Mouse (Mus musculus): Measurements from ENCODE around the gene Taar3.
A peak's percentile ranks its signal among the peaks of the same experiment; 100 is the strongest.

The Taar3 gene

DNA sequence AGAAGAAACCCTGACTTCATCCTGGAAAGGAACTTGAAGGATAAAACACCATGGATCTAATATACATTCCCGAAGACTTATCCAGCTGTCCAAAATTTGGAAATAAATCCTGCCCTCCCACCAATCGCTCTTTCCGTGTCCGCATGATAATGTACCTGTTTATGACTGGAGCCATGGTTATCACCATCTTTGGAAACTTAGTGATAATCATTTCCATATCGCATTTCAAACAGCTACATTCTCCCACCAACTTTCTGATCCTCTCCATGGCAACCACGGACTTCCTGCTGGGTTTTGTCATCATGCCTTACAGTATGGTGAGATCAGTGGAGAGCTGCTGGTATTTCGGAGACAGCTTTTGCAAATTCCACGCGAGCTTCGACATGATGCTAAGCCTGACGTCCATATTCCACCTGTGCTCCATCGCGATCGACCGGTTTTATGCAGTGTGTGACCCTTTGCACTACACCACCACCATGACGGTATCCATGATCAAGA lies at the start of gene Taar3:
TSS of gene Taar3 (plus strand) at position 51 of the 498 bp plus-strand sequence.
- no peak for DNase-seq (ENCODE audit: low read depth)

GRCm38 (mm10) chr10:23901119-23901518 lies 48.2 kb upstream of the Taar3 start:
- no peak for DNase-seq (ENCODE audit: low read depth)

GRCm38 (mm10) chr10:23905661-23906060 lies 43.7 kb upstream of the Taar3 start:
- DNase-seq (ENCODE audit: low read depth): no peak

GRCm38 (mm10) chr10:23920056-23920455 lies 29.3 kb upstream of the Taar3 start, which contains the start of gene Taar1:
Taar1 (plus strand) TSS chr10:23920356.
- DNase-seq (ENCODE audit: low read depth): no peak

DNA sequence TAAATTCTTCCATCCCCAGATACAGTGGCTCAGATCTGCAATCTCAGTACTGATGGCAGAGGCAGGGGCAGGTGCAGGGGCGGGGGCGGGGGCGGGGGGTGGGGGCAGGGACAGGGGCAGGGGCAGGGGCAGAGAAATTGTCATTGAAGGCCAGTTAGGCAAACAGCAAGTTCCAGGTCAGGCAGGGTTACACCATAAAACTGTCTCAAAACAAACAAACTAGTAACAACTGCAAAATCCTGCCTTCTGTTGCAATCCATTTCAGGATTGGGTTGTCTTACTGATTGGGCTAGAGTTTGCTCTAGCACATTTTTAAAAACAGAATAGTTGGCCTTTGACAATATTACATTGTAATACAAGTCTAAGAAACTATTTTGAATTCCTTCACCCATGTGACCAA lies 26.9 kb upstream of the Taar3 start:
- no peak for DNase-seq (ENCODE audit: low read depth)

DNA sequence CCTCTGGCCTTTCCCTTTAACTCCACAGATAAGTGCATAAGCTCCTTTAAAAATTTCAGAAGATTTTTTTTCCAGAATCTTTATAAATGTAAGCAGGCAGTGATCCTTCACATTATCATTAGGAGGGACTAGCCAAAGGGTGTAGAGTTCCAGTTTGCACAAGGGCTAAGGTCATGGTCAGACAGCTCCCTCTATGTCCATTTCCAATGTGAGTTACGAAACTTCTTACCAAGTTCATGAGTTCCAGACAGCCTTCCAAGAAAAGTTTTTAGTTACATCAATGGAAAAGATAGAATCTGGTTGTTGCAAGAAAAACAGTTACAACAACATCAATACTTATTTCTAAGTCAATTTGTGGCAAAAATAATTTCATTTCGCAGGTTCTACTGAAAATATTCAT lies 25.4 kb upstream of the Taar3 start:
- DNase-seq (ENCODE audit: low read depth): no peak

DNA sequence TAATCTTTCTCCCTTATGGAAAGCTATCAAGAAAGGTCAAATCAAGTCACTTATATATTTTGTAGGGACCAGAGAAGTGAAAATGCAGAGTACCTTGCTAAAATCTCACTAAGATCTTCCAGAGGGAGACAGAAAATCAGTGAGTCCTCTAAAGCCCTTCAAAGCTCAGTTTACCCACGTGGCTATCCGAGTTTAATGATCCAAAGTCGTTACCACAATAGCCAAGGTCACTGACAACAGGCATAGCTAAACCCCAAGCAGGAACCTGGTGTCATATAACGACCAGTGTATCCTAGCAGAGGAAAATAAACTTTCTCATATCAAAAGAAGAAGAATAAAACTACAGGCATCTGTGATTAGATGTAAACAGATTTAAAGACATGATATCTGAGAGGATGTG lies 11.7 kb upstream of the Taar3 start:
- no peak for DNase-seq (ENCODE audit: low read depth)

DNA sequence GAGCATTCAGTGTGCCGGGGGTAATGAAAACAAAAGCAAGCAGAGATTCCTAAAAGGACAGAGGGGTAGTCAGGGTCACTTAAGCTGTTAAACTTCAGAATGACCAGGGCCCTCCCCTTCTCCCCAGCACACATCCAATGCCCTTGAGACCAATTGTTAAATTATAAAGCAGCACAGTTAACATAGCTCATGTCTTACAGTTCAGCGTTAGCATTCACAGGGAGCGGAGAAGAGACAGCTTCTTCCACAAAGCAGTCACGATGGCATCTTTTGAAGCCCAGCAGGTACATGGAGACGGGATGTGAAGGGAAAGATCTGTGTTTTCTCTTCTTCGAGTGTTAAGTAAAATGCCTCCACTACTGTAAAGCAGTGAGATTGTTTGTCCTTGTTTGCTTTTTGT lies 11.0 kb upstream of the Taar3 start, which contains the start of gene Taar2:
TSS of gene Taar2 (plus strand) at position 261 of the 400 bp plus-strand sequence.
- DNase-seq (ENCODE audit: low read depth): no peak

GRCm38 (mm10) chr10:23942465-23942864 lies 6.9 kb upstream of the Taar3 start:
- peak; percentile 30 for DNase-seq (ENCODE audit: low read depth)

GRCm38 (mm10) chr10:23948026-23948425 lies 1.3 kb upstream of the Taar3 start:
- no peak for DNase-seq (ENCODE audit: low read depth)

GRCm38 (mm10) chr10:23951714-23952113 lies 2.4 kb downstream of the Taar3 start:
- no peak for DNase-seq (ENCODE audit: low read depth)

- DNase-seq (ENCODE audit: low read depth): no peak
These were observed 9.7 kb downstream of the Taar3 start for GRCm38 (mm10) chr10:23959071-23959470.

- no peak for DNase-seq (ENCODE audit: low read depth)
These were observed 11.1 kb downstream of the Taar3 start, which contains the start of gene Taar4 for GRCm38 (mm10) chr10:23960444-23960915. Taar4 (plus strand) TSS chr10:23960494.

- no peak for DNase-seq (ENCODE audit: low read depth)
These were observed 14.1 kb downstream of the Taar3 start for GRCm38 (mm10) chr10:23963444-23963843.

GRCm38 (mm10) chr10:23964921-23965610 lies 15.7 kb downstream of the Taar3 start:
- no peak for DNase-seq (ENCODE audit: low read depth)

DNA sequence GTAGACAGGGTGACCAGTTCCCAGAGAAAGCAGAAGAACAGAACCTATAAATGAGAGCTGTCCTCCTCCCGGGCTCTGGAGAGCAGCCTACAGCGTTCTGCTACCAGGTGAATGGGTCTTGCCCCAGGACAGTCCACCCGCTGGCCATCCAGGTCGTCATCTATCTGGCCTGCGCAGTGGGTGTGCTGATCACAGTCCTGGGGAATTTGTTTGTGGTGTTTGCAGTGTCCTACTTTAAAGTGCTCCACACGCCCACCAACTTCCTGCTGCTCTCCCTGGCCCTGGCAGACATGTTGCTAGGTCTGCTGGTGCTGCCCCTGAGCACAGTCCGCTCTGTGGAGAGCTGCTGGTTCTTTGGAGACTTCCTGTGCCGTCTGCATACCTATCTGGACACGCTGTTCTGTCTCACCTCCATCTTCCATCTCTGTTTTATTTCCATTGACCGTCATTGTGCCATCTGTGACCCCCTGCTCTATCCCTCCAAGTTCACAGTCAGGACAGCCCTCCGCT lies 21.4 kb downstream of the Taar3 start, which contains the start of gene Taar5:
TSS of gene Taar5 (plus strand) at position 51 of the 510 bp plus-strand sequence.
- DNase-seq (ENCODE audit: low read depth): no peak

- DNase-seq (ENCODE audit: low read depth): no peak
These were observed 21.9 kb downstream of the Taar3 start for GRCm38 (mm10) chr10:23971256-23971655.

DNA sequence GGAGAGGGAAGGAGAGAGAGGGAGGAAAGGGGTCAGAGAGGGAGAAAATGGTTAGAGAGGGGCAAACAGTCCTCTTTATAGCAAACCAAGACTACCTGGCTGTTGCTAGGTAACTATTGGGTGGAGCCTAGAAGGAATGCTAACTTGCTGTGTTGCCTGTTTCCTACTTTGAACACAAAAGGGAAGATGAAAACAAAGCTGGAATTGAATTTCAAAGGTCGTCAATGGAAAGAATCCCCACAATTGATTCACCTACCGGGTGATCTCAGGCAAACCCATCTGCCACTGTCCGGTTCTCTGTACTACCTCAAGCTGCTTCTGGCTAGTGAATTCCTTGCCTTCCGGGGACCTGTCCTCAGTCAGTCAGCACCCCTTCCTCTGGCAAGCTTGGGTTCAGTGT lies 28.6 kb downstream of the Taar3 start:
- no peak for DNase-seq (ENCODE audit: low read depth)

DNA sequence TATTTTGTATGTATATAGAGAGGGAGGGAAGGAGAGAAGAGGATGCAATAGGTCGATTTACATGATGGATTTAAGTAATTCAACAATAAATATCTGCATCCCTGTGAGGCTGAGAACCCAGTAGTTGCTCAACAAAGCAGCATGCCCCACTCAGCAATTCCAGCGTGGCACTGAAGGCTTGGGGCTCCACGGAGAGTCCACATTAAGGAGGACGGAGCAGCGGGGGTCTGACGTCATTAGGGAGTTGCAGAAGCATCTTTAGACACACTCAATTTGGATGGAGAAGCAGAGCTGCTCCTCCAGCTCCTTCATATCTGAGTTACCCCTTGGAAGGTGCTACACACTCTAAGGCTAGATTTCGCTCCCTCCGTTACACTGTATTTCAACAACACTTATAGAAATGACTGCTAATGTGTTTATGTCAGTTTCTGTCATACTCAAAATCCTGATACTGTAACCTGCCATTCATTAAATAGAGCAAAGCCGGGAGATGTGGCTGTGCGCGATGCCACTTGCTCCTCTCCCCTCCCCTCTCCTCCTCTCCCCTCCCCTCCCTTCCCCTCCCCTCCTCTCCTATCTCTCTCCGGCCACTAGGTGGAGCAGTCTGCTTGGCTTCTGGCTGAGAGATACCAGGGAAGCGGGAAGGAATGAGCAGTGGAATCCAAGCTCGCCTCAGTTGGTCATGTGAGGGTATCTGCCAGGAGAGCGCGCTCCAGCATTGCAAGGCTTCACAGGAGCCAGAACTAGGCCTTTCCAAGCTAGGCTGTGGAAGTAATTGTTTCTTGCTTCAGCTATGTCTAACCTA lies 29.7 kb downstream of the Taar3 start:
- peak; percentile 60 for DNase-seq (ENCODE audit: low read depth)

DNA sequence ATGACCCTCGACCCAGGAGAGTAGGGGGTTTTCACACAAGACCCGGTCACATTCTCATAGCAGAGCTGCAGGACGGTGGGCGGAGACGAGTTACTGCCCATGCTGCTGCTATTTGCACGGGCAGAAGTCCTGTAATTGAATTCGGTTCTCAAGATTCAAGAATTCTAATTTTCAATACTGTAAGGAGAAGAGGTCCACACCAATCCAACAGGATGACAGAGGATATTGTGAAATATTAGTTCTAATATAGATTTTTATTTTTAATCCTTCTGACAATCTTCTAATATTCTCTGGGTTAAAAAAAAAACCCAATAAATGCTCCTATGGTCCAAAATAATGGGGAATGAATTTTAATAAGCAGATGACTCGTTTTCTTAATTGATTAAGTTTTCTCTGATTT lies 36.2 kb downstream of the Taar3 start, which contains the start of gene Taar6:
TSS of gene Taar6 (minus strand) at position 101 of the 400 bp plus-strand sequence.
- DNase-seq (ENCODE audit: low read depth): no peak

GRCm38 (mm10) chr10:23986419-23986818 lies 37.1 kb downstream of the Taar3 start:
- no peak for DNase-seq (ENCODE audit: low read depth)

DNA sequence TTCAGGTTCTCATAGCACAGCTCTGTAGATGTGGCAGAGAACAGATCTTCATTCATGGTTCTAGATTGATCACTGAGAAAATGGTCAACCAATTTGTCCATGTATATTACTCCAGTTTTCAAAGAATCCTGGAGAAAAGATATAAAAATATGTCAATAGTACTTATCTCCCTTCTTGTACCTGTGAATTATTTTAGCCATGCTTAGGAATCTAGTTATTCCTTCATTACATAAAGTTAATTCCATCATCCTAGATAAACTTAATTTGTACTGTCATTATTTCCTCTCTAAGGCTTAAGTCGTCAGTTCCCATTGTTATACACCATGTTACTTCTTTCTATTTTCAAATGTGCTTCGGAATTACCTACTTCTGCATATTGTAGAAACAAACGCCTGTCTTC lies 44.0 kb downstream of the Taar3 start, which contains the start of gene Taar7a:
TSS of gene Taar7a (minus strand) at position 101 of the 400 bp plus-strand sequence.
- DNase-seq (ENCODE audit: low read depth): no peak
